Mouse (Mus musculus): ENCODE data around the gene Tmem151a.

DNA sequence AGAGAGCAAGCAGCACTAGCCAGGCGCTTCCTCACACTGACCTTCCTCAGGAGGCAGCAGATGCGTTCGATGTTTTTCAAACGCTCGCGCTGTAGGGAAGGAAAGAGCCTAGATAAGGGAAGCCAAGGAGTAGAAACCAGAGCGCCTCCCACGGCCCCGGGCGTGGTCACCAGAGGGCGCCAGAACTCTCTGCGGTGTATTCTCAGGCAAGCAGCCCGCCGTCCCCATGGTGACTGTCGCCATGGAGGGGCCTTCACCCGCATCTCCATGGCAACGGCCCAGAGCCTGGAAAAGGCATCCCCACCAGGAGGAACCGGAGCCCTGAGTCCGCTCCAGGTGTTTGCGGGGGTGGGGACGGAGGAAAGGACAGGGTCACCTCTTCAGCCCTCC lies 8.9 kb upstream of the Tmem151a start:
- TF ChIP-seq CTCF (IDR thresholded peaks at IDR 0.05; ENCODE audit: low read depth) (peak; percentile 93), EP300 (IDR thresholded peaks at IDR 0.05; ENCODE audit: low read depth) (no peak)

Data from liver, postnatal 0 days (tissue).